Mouse (Mus musculus) lung, postnatal 0 days (tissue): ENCODE data around the gene Pi16.

Experiments
- CTCF ChIP-seq: IDR thresholded peaks from 2 replicates; pipeline ENCODE4 v1.5.1; 2016; ENCODE audit warnings: antibody characterized with exemption, mild to moderate bottlenecking
- EP300 ChIP-seq: IDR thresholded peaks from 2 replicates; pipeline ENCODE4 v1.6.1; 2016; ENCODE audit warnings: antibody characterized with exemption, mild to moderate bottlenecking, control low read depth

DNA sequence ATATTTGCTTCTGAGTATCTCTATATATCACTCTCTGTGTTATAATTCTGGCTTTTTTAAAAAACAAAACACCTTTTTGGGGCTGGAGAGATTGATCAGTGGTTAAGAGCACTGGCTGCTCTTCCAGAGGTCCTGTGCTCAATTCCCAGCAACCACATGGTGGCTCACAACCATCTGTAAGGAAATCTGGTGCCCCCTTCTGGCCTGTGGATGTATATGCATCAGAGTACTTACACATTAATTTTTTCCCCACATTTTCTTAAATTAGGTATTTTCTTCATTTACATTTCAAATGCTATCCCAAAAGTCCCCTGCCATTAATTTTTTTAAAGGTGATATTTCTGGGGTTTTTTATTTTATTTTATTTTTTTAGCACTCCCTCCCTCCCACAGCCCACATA lies 4.2 kb upstream of the Pi16 start:
- TF ChIP-seq CTCF (peak; percentile 34), EP300 (no peak)
